Mouse (Mus musculus) C2C12 (cell line): ENCODE data around the gene Dnajc5.

Experiments used
- CTCF ChIP-seq: IDR thresholded peaks from one replicate; pipeline ENCODE4 v1.5.1; 2011; ENCODE audit not compliant: control insufficient read depth, insufficient read depth, insufficient read length
- MAX ChIP-seq: IDR thresholded peaks from one replicate; pipeline ENCODE4 v1.6.1; 2011; ENCODE audit warnings: mild to moderate bottlenecking, control low read depth
- MYOD1 ChIP-seq: IDR thresholded peaks from one replicate; pipeline ENCODE4 v1.6.1; 2011; ENCODE audit warnings: low read depth; ENCODE audit not compliant: control insufficient read depth, insufficient read length
- USF1 ChIP-seq: IDR thresholded peaks from one replicate; pipeline ENCODE4 v1.6.1; 2011; ENCODE audit warnings: low read depth, mild to moderate bottlenecking, control low read depth, moderate library complexity

- TF ChIP-seq CTCF (no peak), USF1 (no peak), MAX (no peak), MYOD1 (no peak)
These were observed 62.7 kb downstream of the Dnajc5 start for GRCm38 (mm10) chr2:181582939-181583338.
